Mouse (Mus musculus) urinary bladder, postnatal 10 days (tissue): ENCODE data around the gene Jaml.
"Not testable (repeated sequence)": the region's sequence is repeated elsewhere in the genome, so short reads cannot be mapped to it uniquely, and the experiment has no call there.

Experiments
- DNase-seq: peaks from one replicate; pipeline ENCODE4 v3.0.0; 2022; ENCODE audit warnings: low spot score

Jaml gene

DNA sequence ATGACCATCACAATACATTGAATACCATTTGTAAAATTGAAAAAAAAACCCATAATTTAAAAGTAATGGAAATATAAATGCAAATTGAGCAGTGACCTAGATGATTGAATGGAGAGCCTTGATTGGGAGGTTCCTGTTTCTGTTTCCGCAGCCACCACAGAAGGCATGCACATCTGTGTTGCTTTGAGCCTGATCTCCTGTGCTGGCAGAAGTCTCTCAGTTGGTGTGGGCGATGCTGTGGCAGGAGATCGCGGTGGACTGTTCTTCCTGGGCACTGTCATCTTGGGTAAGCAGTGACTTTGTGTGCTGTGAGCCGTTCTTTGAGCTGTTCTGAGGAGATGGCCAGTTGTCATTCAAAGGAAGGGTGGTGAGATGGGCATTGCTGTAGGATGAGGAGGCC lies at the start of gene Jaml:
TSS of gene Jaml (plus strand) at position 173 of the 400 bp plus-strand sequence.
- no peak for DNase-seq

DNA sequence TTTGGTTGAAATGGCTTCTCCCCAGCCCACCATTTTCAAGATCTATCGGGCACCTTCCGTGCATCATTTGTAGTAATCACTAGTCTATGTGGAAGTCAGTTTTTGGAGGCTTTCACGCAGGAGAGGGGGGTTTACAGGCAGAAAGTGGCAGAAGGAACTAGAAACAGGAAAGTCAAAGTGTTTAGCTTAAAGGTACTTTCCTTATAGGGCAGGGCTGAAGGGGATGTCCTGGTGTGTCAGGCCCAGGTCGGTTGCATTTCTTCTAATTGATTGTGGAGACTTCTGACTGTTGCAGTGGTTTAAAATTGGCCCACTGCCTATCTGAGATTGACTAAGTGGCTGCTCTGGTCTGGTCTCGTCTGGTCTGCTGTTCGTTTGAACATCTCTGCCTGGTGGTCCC lies 48.6 kb upstream of the Jaml start:
- no peak for DNase-seq

DNA sequence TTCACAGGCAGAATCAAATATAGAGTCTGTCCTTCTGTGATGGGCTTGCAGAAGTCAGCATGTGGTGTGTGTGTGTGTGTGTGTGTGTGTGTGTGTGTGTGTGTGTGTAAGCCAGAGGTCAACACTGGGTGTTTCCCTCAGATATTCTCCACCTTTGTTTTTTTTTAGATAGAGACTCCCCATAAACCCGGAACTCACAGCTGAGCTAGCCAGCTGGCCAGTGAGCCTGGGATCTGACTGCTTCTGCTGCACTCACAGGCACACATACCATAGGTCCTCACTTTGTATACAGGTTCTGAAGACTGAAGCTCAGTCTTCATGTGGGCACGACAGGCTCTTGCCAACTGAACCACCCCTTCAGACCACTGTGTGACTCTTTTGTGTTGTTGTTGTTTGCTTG lies 46.7 kb upstream of the Jaml start:
- no peak for DNase-seq

DNA sequence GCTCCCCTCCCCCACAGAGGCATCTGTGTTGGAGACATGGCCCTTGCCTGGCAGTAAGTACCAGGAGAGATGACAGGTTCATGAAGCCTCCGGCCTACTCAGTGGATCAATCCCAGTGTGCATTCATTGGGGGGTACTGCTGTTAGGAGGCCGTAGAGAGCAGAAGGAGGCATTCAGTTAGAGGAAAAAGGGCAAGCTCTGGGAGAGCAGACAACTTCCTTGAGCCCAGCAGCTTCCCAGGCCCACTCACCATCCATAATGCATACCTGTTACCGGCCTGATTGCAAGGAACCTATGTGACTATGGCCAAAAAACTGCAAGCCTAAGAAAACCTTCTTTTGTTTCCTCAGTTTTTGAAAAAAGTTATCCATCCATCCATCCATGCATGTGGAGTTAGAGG lies 44.5 kb upstream of the Jaml start:
- DNase-seq: no peak

DNA sequence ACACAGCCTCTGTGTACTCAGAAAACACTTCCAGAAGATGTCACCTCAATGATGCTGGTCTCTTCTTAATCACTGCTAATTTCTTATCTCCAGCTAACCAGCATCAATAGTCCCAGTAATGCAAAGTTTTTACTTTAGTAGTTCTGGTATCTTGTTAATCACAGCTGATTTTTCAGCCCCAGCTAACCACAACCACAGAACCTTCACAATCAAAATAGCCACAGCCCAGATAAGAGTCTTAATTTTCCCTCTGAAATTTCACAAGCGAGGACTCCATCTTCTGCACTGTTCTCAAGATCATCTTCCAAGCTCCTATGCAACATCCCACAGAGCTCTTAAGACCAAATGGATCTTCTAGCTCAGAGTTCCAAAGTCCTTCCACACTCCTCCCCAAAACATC lies 41.2 kb upstream of the Jaml start:
- DNase-seq: not testable (repeated sequence)

DNA sequence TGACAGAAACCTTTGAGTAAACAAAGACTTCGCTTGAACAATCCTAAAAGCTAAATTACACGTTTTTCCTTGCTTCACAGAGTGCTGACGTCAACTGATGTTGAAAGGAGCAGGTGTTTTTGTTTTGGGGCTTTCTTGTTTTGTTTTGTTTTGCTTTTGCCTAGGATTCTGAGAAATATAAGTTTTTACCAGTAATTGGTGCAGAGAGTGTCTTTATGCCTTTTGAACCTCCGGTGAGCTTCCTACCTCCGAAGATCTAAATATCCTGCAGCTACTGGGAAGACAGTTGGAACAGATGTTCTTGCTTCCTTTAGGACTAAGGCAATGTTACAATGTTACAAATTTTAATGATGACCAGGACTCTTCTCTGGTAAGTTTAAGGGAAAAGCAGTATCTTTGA lies 39.5 kb upstream of the Jaml start, which contains the start of gene Mpzl2:
TSS of gene Mpzl2 (plus strand) at position 301 of the 400 bp plus-strand sequence.
- DNase-seq: no peak

DNA sequence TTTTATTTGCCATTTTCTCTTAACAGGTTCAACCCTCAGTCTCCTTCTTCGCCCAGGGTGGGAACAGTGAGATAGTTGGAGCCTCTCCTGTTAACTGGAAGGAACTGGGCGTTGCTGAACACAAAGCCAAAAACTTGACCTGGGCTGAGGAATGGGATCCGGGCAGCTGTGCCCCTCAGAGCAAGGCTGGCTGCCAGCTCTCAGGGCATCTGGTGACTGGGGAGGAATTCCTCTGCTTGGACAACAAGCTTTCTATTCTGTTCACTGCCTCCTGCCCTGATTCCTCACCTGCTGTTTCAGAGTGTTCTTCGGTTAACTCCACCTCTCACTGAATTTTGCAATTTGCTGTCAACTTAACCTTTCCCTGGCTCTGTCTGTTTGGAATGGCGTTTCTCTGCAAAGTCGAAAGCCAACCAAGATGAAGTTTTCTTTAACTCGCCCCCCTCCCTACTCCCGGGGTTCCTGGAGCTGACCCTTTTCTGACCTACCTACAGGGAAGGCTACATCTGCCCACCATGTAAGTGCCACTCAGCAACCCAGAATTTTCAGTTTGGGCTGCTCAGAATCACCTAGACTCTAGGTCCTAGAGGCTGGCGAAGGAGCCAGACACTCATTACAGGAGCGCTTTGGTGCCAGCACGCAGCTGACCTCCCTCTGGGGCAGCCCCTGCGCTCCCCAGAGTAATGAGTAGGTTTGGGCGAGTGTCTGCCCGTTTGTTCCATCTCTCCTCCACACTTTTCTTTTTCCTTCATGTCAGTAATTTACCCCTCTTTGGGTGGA lies 38.7 kb upstream of the Jaml start:
- DNase-seq: no peak

DNA sequence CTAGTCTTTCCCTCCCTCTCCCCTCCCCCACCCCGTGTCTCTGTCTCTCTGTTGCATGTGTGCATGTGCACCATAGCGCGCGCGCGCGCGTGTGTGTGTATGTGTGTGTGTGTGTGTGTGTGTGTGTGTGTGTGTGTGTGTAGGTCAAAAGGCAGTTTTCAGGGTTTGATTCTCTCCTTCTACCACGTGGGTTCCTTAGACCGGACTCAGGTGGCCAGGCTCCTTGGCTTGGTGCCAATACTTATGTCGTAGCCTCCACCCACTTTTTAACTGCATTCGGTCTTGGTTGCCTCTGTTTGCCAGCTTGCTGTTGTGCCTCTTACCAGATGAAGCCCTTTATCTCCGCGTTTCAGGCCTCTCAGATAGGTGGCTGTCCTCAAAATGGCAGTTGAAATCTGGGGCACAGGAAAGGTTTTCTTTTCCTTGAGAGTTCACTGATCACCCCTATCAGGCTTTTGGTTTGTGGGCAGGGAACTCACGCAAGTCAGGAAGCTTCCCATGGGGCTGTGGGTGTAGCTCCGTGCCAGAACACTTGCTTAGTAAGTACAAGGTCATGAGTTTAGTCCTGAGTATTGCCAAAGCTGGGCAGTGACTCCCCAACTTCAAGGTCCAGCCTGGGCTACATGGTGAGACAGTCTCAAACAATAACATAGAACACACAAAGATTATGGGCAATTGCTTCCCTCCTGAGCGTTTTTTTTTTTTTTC lies 37.7 kb upstream of the Jaml start:
- DNase-seq: no peak

DNA sequence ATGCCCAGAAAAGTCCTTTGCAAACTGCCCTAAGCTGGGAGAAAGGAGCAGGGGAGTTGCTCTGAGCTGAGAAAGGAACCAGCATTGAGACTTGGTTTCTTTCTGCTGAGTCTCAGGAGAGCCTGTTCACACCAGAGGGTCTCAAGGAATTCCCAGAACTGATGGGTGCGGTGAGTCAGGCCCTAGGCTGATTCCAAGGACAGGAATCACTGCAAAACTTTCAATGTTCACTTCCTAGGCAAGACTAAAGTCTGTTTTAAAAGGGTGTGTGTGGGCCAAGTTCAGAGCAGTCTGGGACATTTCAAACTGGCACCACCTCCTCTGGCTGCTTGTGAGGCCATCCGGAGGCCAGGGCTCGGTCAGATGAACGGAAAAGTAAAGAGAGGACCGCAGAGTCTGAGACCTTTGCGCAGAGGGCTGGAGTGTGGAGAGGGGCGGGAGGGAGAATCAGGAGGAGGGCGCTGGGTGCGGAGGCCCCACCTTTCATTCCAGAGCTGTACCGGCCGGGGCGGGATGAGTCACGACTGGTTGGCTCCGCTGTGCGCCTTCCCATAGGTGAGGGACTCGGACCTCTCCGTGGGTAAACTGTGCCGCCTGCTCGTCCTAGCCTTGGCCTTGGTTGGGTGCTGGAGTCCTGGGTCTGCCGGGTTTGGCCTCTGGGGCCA lies 36.8 kb upstream of the Jaml start:
- peak; percentile 29 for DNase-seq

DNA sequence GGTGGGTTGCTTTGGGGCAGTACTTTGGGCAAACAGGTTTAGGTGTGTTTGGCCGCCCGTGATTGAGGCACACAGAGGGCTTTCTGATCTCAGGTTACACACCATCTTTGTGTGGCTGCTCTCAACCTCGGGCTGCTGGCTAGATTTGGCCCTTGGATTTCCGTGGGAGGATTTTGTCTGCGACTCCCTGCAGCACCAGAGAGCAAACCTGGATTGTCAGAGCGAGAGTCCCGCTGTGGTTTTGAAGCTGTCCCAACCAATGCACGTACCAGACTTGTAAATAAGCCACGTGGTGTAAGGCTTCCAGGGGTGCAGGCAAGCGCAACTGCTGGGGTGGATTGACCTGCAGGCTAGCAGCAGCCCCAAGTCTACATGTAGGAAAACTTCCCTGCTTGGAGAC lies 36.0 kb upstream of the Jaml start:
- no peak for DNase-seq

DNA sequence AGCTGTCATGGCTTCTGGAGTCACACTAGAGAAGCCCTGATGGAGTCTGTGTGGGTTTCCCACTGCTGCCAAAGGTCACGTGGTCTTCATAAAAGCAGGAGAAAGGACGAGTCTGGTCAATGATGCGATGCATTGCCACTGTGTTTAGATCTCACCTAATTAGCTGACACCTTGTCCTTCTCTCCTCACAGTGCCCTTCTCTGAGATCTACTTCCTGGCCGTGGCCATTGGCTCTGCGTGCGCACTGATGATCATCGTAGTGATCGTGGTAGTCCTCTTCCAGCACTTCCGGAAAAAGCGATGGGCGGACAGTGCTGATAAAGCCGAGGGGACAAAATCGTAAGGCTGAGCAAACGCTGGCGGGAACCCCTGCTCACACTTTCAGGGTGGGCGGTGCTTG lies 32.0 kb upstream of the Jaml start:
- no peak for DNase-seq

DNA sequence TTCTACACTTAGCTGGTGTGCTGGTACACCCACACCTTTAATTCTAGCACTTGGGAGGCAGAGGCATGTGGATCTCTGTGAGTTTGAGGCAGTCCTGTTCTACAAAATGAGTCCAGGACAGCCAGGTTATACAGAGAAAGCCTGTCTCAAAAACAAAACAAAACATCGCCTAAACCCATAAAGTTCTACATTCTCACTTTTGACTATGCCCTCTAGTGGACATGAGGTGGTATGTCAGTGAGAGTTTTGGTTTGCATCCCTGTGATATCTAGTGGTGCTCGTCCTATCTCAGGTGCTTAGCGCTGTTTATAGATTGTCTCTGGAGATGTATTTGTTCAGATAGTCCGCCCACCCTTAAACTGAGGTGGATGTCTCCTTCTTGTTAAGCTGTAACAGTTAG lies 30.5 kb upstream of the Jaml start:
- DNase-seq: no peak

DNA sequence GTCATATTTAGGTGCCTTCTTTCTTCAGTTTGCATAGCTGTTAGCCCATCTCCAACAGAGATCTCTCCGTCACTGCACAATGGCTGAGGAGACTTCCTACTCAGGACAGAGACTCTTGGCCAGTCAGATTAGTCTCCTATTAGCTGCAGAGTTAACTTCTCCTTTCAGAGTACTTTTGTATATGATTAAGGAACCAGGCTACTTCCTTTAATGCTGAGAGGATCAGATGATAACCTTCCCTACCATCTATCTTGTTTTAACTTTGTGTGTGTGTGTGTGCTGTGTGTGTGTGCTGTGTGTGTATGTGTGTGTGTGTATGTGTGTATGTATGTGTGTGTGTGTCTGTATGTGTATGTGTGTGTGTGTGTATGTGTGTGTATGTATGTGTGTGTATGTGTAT lies 29.3 kb upstream of the Jaml start:
- no peak for DNase-seq

DNA sequence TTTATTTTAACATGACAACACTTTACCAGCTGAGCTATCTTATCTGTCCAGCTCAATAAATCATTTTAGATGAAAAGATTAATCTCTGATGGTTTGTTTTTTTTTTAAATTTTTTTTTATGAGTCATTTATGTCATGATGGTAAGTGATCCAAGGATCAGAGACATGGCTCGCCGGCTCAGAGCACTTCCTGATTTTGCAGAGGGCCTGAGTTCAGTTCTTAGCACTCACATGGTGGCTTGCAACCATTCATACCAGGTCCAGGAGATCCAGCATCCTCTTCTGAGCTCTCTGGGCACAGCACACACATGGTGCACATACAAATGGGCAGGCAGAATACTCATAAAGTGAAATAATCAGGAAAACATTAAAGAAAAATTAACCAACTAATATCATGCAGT lies 28.7 kb upstream of the Jaml start:
- DNase-seq: no peak

DNA sequence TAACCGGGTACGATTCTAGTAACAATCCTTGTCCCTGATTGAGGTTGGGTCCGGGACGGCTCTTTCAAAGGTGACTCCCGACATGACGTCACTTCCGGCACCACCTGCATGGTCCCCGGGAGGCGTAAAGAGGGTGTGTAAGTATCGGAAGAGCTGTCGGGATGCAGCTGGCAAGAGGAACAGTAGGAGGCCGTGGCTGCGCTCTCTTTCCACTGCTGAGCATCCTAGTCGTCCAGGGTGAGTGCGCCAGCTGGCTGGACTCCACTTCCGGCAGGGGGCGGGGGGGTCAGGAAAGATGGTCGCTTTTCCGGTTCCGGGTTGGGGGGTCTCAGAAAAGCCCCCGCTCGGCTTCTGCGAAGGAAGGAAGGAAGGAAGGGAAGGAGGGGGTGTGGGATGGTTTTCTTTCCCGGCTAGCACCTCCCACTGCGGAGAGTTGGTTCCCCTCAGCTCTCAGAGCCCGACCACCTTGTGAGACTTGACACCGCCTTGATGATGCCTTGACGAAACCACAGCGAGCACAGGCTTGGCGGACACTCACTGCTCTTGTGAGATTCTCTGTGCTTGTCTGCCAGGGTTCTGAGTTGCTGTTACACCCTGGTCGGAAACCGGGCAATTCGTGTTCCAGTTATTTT lies 23.8 kb upstream of the Jaml start, which contains the start of gene Mpzl3:
TSS of gene Mpzl3 (plus strand) at position 105 of the 632 bp plus-strand sequence.
- DNase-seq: peak; percentile 30

DNA sequence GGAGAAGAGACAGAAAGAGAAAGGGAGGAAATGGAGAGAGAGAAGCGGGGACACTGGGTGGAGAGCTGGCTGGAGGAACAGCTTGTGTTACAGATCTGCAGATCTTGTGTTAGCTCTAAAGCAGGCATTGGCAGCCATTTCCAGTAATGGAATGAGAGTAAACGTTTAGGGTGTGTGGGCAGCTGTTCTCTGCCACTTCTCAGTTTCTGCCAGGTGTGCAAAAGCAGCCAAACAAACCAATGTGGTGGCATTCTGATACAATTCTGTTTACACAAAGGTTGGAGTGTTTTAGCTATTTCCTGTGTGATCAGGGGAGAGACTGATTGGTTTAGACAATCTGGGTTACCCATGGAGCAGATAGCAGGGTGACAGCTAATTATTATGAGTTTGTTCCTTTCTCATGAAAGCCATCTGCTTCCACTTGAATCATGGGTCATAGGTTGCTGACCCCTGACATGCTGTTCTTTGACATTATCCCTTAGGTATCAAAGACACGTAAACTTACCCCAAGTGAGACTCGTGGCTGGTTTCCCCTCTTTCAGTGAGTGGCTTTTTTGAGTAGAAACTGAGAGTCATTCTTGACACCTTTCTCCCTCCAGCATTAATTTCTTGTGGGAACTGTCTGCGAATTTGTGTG lies 20.6 kb upstream of the Jaml start:
- DNase-seq: no peak

DNA sequence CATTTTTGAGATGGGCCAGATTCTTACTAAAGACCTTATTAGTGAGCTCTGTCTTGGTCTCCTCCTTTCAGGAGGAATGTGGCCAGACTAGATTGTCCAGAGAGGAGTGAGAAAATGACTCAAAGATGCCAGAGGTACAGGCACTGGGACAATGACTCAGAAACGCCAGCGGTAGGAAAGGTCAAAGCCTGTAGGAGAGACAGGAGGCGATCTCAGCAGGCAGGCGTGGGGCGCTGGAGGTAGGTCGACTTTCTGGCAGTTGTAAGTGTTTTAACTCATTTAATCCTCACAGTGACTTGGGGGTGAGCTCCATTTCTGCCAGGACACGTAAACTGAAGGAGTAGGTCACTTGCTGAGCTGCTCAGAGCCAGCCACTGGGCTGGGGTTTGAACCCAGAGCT lies 18.8 kb upstream of the Jaml start:
- DNase-seq: no peak

DNA sequence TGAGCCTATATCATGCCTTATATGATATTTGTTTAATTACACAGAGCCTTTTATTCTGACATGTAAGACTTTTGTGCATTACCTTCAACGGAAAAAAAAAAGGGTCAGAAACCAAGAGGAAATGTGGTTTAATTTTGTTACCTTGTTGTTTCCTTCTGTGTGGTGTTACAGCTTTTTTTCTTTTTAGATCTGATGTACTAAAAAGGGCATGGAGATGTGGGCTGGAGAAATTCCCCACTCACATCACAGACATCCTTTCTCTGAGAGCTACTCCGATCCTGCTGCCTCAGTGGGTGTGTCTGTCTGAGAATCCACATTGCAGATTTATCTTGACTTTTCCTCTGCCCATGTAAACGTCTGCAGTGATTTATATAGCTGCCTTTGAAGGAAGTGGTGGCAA lies 16.3 kb upstream of the Jaml start:
- DNase-seq: no peak

DNA sequence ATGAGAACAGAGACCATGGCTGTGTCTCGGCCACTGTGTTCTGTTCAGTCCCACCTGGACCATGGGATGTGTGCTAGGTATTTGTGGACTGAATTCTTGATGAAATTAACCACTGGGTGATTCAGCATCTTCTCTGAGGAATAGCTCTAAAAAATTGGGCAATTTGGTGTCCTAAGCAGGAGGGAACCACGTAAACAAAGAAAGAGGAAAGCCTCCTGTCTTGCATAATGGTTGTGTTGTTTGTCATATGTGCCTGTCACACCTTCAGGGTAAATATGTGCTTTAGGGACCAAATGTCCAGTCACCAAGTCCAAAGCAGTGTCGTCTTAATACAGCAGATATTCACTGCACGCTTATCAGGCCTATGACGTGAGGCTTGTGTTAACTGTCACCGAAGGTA lies 14.6 kb upstream of the Jaml start:
- DNase-seq: no peak

DNA sequence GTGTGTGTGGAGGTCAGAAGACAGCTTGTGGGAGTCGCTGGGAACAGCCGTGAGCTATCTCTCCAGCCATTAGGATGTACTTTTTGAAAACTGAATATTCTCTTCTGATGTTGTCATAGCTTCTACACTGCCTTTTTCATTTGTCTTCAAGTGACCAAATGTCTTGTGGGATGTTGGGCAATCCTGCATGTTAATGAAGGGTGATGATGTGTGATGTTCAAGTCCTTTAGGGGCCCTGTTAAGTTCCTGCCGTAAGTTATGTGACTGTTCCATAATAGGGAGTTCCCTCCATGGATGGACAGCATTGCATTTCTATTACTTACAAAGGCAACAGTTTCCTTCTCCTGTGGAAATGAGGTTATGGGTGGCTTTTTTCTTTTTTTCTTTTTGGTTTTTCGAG lies 12.2 kb upstream of the Jaml start:
- no peak for DNase-seq

DNA sequence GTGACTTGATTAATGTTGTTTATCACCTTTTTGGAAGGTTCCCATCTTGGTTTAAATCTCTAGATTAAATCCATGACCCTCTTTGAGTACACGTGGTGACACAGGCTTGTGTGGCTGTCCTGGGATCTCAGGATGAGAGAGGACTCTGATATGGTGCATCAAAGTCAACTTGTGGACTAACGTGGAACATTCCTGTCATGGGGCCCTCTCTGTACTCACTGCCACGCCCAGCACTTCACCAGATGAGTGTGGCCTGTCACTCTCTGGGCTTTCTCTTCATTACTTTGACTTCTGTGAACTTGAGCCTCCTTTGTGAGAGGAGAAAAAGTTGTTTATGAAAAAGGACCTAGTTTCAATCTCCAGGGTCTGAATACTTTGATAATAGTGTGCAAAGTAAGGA lies 7.2 kb upstream of the Jaml start:
- no peak for DNase-seq

DNA sequence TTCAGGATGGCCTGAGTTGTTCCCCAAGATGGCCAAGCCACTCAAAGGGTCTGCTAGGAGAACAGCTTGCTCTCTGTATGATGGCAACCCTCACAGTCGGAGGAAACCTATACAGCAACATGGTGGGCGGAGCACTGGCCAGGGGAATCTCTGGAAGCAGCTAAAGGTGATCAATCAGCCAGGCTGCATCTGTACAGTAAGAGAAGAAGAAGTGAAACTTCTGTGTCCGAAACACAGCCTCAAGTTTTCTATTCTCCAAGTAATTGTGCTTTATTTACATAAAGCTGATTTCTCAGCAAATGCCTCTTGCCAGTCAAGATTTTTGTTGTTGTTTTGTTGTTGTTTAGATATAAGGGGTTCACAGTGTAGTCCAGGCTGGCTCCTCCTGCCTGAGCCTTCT lies 1.1 kb upstream of the Jaml start:
- DNase-seq: no peak
